Mouse (Mus musculus): ENCODE data around the gene Zfp367.
A peak's percentile ranks its signal among the peaks of the same experiment; 100 is the strongest.

Zfp367 gene

GRCm38 (mm10) chr13:64089130-64089529 is 63.9 kb downstream of the Zfp367 start, which contains the start of gene Hsd17b3:
Gene Hsd17b3 (minus strand): TSS chr13:64089230.
- peak; percentile 57 for DNase-seq (ENCODE audit: low spot score)

- no peak for DNase-seq (ENCODE audit: low spot score)
Observed at GRCm38 (mm10) chr13:64088057-64088456, 64.9 kb downstream of the Zfp367 start.

- DNase-seq (ENCODE audit: low spot score), result no peak
Observed at GRCm38 (mm10) chr13:64086036-64086435, 67.0 kb downstream of the Zfp367 start.

GRCm38 (mm10) chr13:64083331-64083730 is 69.7 kb downstream of the Zfp367 start:
- DNase-seq (ENCODE audit: low spot score), result no peak

All from testis, postnatal 10 days (tissue).